Mouse (Mus musculus): Measurements from ENCODE around the gene Olfr1506. TPM values are rescaled to one million over a fixed set of nuclear protein-coding genes. Genes with fewer than 3 reads are reported as not detected.

The Olfr1506 gene
- polyA plus RNA-seq (2012; rRNA removed; ENCODE audit: low replicate concordance), result not detected in 2 replicates

DNA sequence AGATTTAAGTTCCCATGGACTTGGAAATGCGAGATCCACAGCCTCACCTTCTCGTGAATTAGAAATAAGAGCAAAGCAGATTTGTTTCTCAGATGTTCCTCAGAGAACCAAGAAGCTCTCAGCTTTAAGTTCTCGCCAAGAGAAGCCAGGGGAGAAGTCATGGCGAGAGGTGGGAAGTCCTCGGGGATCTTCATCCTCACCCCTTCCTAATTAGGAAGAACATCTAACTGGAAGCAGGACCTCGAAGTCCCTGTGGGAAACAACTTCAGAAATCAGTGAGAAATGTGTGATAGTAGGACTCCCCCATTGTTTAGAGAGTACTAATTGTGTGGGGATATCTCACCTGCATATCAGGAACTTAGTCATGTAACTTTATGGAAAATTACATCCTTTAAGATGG is at the start of gene Olfr1506:
TSS of gene Olfr1506 (minus strand) at position 101 of the 400 bp plus-strand sequence.

DNA sequence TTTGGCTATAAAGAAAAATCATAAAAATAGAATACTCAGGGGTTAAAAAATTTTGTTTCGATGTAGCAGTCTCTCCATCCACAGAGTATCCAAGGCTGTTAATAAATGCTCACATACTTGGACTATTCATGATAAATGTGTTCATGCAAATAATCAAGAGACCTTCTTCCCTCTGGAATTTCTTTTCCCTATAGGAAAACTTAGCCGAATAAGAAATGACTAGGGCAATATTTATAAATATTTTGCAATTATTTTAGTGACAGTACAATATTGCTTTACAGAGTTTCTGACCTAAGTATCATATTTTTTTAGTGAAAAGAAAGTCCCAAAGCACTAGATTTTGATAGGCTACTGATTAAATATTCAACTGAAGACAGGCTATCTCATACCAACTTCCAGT is 46.6 kb upstream of the Olfr1506 start, which contains the start of gene Olfr1271:
TSS of gene Olfr1271 (minus strand) at position 101 of the 400 bp plus-strand sequence.

DNA sequence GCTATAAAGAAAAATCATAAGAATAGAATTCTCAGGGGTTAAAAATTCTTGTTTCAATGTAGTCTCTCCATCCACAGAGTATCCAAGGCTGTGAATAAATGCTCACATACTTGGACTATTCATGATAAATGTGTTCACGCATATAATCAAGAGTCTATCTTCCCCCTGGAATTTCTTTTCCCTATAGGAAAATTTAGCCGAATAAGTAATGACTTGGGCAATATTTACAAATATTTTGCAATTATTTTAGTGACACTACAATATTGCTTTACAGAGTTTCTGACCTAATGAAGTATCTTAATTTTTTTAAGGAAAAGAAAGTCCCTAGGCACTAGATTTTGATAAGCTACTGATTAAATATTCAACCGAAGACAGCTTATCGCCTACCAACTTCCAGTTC is 33.2 kb upstream of the Olfr1506 start, which contains the start of gene Olfr142:
TSS of gene Olfr142 (minus strand) at position 101 of the 400 bp plus-strand sequence.

Other genes with a start within 250 kb of the Olfr1506 start
- gene Olfr1261, start 233.3 kb downstream of the Olfr1506 start, polyA plus RNA-seq (2012; rRNA removed; ENCODE audit: low replicate concordance), result not detected in 2 replicates
- not detected in 2 replicates for gene Olfr1262, start 224.3 kb downstream of the Olfr1506 start, polyA plus RNA-seq (2012; rRNA removed; ENCODE audit: low replicate concordance)
- not detected in 2 replicates for gene Olfr1263, start 212.4 kb downstream of the Olfr1506 start, polyA plus RNA-seq (2012; rRNA removed; ENCODE audit: low replicate concordance)
- not detected in 2 replicates for gene Olfr1264, start 198.9 kb downstream of the Olfr1506 start, polyA plus RNA-seq (2012; rRNA removed; ENCODE audit: low replicate concordance)
- not detected in 2 replicates for gene Olfr1265, start 189.2 kb downstream of the Olfr1506 start, polyA plus RNA-seq (2012; rRNA removed; ENCODE audit: low replicate concordance)
- gene Olfr140, start 160.9 kb downstream of the Olfr1506 start, polyA plus RNA-seq (2012; rRNA removed; ENCODE audit: low replicate concordance), result not detected in 2 replicates
- gene Olfr1269, start 103.1 kb downstream of the Olfr1506 start, polyA plus RNA-seq (2012; rRNA removed; ENCODE audit: low replicate concordance), result not detected in 2 replicates
- not detected in 2 replicates for gene Olfr32, start 82.2 kb downstream of the Olfr1506 start, polyA plus RNA-seq (2012; rRNA removed; ENCODE audit: low replicate concordance)
- gene Olfr1270, start 71.4 kb downstream of the Olfr1506 start, polyA plus RNA-seq (2012; rRNA removed; ENCODE audit: low replicate concordance), result not detected in 2 replicates
- not detected in 2 replicates for gene Olfr142, start 33.1 kb upstream of the Olfr1506 start, polyA plus RNA-seq (2012; rRNA removed; ENCODE audit: low replicate concordance)
- not detected in 2 replicates for gene Olfr1271, start 46.5 kb upstream of the Olfr1506 start, polyA plus RNA-seq (2012; rRNA removed; ENCODE audit: low replicate concordance)
- gene Olfr1272, start 68.3 kb upstream of the Olfr1506 start, polyA plus RNA-seq (2012; rRNA removed; ENCODE audit: low replicate concordance), result not detected in 2 replicates
- gene Gm13769, start 97.7 kb upstream of the Olfr1506 start, polyA plus RNA-seq (2012; rRNA removed; ENCODE audit: low replicate concordance), result not detected in 2 replicates
- gene Olfr1274-ps, start 174.2 kb upstream of the Olfr1506 start, polyA plus RNA-seq (2012; rRNA removed; ENCODE audit: low replicate concordance), result not detected in 2 replicates

Measured in mammary gland, adult 2 months (tissue).